19 mouse cellular contexts compared by ENCODE assay signal in genomic region chr4:15385200-15385903, GRCm38 (mm10).
DNase-seq lines count a peak whose midpoint lies in the region; ATAC-seq lines count a peak whose summit lies in the region.
"Had no signal": no experiment of that assay in that cellular context is flagged by ENCODE, and none has a peak within 500 bp of the region (broad histone marks: within the 10 kb centered on the region; RNA-seq: fewer than 3 reads in every experiment).

No protein-coding gene starts in this region.

- peak; percentile 80 for ATAC-seq in forebrain, embryonic 11.5 days (replicated peaks; ENCODE audit: low FRiP score)
- ATAC-seq in midbrain, embryonic 13.5 days: peak; percentile 70; the same call in 1 of the 2 replicates
- no peak for ATAC-seq in midbrain, embryonic 11.5 days (ENCODE audit: low FRiP score)
- peak; percentile 65 for ATAC-seq in midbrain, embryonic 14.5 days (ENCODE audit: low FRiP score, low TSS enrichment)
- ATAC-seq: intestine, postnatal 0 days had no signal

- H3K27ac ChIP-seq in forebrain, embryonic 11.5 days (ENCODE audit: low read depth, low read length): no peak overlapping the region
- no peak overlapping the region for H3K27ac ChIP-seq in forebrain, embryonic 10.5 days
- no peak overlapping the region for H3K27ac ChIP-seq in midbrain, embryonic 13.5 days
- no peak overlapping the region for H3K27ac ChIP-seq in midbrain, embryonic 11.5 days (ENCODE audit: low read depth, low read length)
- H3K27ac ChIP-seq in midbrain, embryonic 14.5 days (replicated peaks; ENCODE audit: low read depth, low read length): no peak overlapping the region
- H3K27ac ChIP-seq: embryonic facial prominence, embryonic 15.5 days; heart, embryonic 10.5 days; layer of hippocampus, adult 2 months had no signal

- H3K36me3 ChIP-seq in forebrain, embryonic 11.5 days (ENCODE audit: control insufficient read depth, insufficient read depth, low read length): no peaks in the 10 kb centered on the region
- H3K36me3 ChIP-seq in forebrain, embryonic 10.5 days (replicated peaks): no peaks in the 10 kb centered on the region
- H3K36me3 ChIP-seq in midbrain, embryonic 13.5 days: no peaks in the 10 kb centered on the region
- H3K36me3 ChIP-seq in midbrain, embryonic 11.5 days (ENCODE audit: control insufficient read depth, insufficient read depth, low read length): no peaks in the 10 kb centered on the region
- no peaks in the 10 kb centered on the region for H3K36me3 ChIP-seq in midbrain, embryonic 14.5 days (ENCODE audit: control insufficient read depth, insufficient read depth, low read length)
- H3K36me3 ChIP-seq: embryonic facial prominence, embryonic 15.5 days; heart, embryonic 10.5 days had no signal

- no peak overlapping the region for H3K9ac ChIP-seq in forebrain, embryonic 11.5 days (ENCODE audit: low read length)
- H3K9ac ChIP-seq in midbrain, embryonic 13.5 days (replicated peaks): no peak overlapping the region
- no peak overlapping the region for H3K9ac ChIP-seq in midbrain, embryonic 11.5 days (ENCODE audit: low read length)
- H3K9ac ChIP-seq in midbrain, embryonic 14.5 days (replicated peaks; ENCODE audit: low read length): no peak overlapping the region
- H3K9ac ChIP-seq: embryonic facial prominence, embryonic 15.5 days had no signal

- no peaks in the 10 kb centered on the region for H3K4me1 ChIP-seq in forebrain, embryonic 11.5 days (replicated peaks; ENCODE audit: control insufficient read depth, insufficient read depth, low read length)
- no peaks in the 10 kb centered on the region for H3K4me1 ChIP-seq in forebrain, embryonic 10.5 days
- H3K4me1 ChIP-seq in midbrain, embryonic 13.5 days (replicated peaks): no peaks in the 10 kb centered on the region
- H3K4me1 ChIP-seq in midbrain, embryonic 11.5 days (ENCODE audit: control insufficient read depth, insufficient read depth, low read length): no peaks in the 10 kb centered on the region
- H3K4me1 ChIP-seq in midbrain, embryonic 14.5 days (ENCODE audit: control insufficient read depth, insufficient read depth, low read length): no peaks in the 10 kb centered on the region
- H3K4me1 ChIP-seq: embryonic facial prominence, embryonic 15.5 days; heart, embryonic 10.5 days had no signal

- H3K4me3 ChIP-seq in forebrain, embryonic 11.5 days (ENCODE audit: low read depth, low read length): no peak overlapping the region
- no peak overlapping the region for H3K4me3 ChIP-seq in forebrain, embryonic 10.5 days
- H3K4me3 ChIP-seq in midbrain, embryonic 13.5 days (replicated peaks): no peak overlapping the region
- H3K4me3 ChIP-seq in midbrain, embryonic 11.5 days (ENCODE audit: low read depth, low read length): no peak overlapping the region
- no peak overlapping the region for H3K4me3 ChIP-seq in midbrain, embryonic 14.5 days (replicated peaks; ENCODE audit: low read depth, low read length)
- H3K4me3 ChIP-seq: embryonic facial prominence, embryonic 15.5 days; heart, embryonic 10.5 days; layer of hippocampus, adult 2 months had no signal

- H3K9me3 ChIP-seq in forebrain, embryonic 11.5 days (ENCODE audit: control insufficient read depth, low read length): no peaks in the 10 kb centered on the region
- H3K9me3 ChIP-seq in forebrain, embryonic 10.5 days: no peaks in the 10 kb centered on the region
- H3K9me3 ChIP-seq in midbrain, embryonic 13.5 days: no peaks in the 10 kb centered on the region
- H3K9me3 ChIP-seq in midbrain, embryonic 11.5 days (ENCODE audit: control insufficient read depth, low read length): no peaks in the 10 kb centered on the region
- no peaks in the 10 kb centered on the region for H3K9me3 ChIP-seq in midbrain, embryonic 14.5 days (ENCODE audit: control insufficient read depth, low read length)
- H3K9me3 ChIP-seq: embryonic facial prominence, embryonic 15.5 days; heart, embryonic 10.5 days had no signal

- 63% methylated on average over 3 of the region's 3 CpGs for WGBS in forebrain, embryonic 11.5 days
- WGBS in forebrain, embryonic 10.5 days: 81% methylated on average over 3 of the region's 3 CpGs
- WGBS in midbrain, embryonic 13.5 days: 55% methylated on average over 3 of the region's 3 CpGs
- 79% methylated on average over 3 of the region's 3 CpGs for WGBS in midbrain, embryonic 11.5 days
- 55% methylated on average over 3 of the region's 3 CpGs for WGBS in midbrain, embryonic 14.5 days

- no peak overlapping the region for H3K4me2 ChIP-seq in forebrain, embryonic 11.5 days (ENCODE audit: low read depth, low read length, severe bottlenecking)
- H3K4me2 ChIP-seq in midbrain, embryonic 13.5 days (replicated peaks): no peak overlapping the region
- no peak overlapping the region for H3K4me2 ChIP-seq in midbrain, embryonic 11.5 days
- no peak overlapping the region for H3K4me2 ChIP-seq in midbrain, embryonic 14.5 days (ENCODE audit: low read length)
- H3K4me2 ChIP-seq: embryonic facial prominence, embryonic 15.5 days had no signal

- H3K27me3 ChIP-seq in forebrain, embryonic 11.5 days (ENCODE audit: control insufficient read depth, insufficient read depth, low read length): no peaks in the 10 kb centered on the region
- no peaks in the 10 kb centered on the region for H3K27me3 ChIP-seq in forebrain, embryonic 10.5 days (ENCODE audit: poor library complexity, severe bottlenecking)
- H3K27me3 ChIP-seq in midbrain, embryonic 13.5 days: no peaks in the 10 kb centered on the region
- H3K27me3 ChIP-seq in midbrain, embryonic 11.5 days (ENCODE audit: control insufficient read depth, insufficient read depth, low read length): no peaks in the 10 kb centered on the region
- no peaks in the 10 kb centered on the region for H3K27me3 ChIP-seq in midbrain, embryonic 14.5 days (ENCODE audit: control insufficient read depth, insufficient read depth, low read length)
- H3K27me3 ChIP-seq: embryonic facial prominence, embryonic 15.5 days had no signal

- no peak for DNase-seq in forebrain, embryonic 11.5 days (ENCODE audit: low spot score)
- DNase-seq in forebrain, embryonic 10.5 days (ENCODE audit: extremely low spot score, low spot score): no peak
- DNase-seq in midbrain, embryonic 11.5 days (ENCODE audit: low spot score, missing footprints): no peak
- peak; percentile 38 for DNase-seq in midbrain, embryonic 14.5 days
- DNase-seq in ovary, postnatal 14 days (ENCODE audit: low spot score): no peak
- no peak for DNase-seq in spleen, adult 12 weeks (ENCODE audit: low spot score)
- no peak for DNase-seq in thymus, adult 18-20 months
- DNase-seq: adrenal gland, postnatal 10 days; cerebellum, adult 9-10 months; gastrocnemius, postnatal 10 days; kidney, postnatal 25 days; lung, postnatal 4 days; right cerebral cortex, postnatal 25 days; thymus, postnatal 36 days had no signal
